Mouse (Mus musculus) liver, embryonic 14.5 days (tissue): ENCODE results near the gene Mlx. TPM values are rescaled to one million over a fixed set of nuclear protein-coding genes. Genes with fewer than 3 reads are reported as not detected.

ENCODE experiments used
- ATAC-seq: fragments of 200-750 bp; cut with Nextera tagmentation; 2 replicates; pipeline ENCODE4 v1.8.0; 2017; ENCODE audit warnings: moderate number of reproducible peaks, mild to moderate bottlenecking, moderate library complexity; ENCODE audit not compliant: insufficient read depth
- DNase-seq, 3 experiments: peaks; one replicate each; pipeline ENCODE4 v3.0.0-alpha.2; 2012 to 2013; ENCODE audit warnings: low read depth in 3 of 3, low spot score in 3 of 3
- H3K27ac ChIP-seq: fragments of 300-500 bp; sonication (generic); 2 replicates; pipeline ENCODE4 v1.5.1; 2014; ENCODE audit warnings: moderate library complexity, mild to moderate bottlenecking, control low read depth, inconsistent platforms
- H3K27me3 ChIP-seq: fragments of 300-500 bp; sonication (generic); 2 replicates; pipeline ENCODE4 v1.6.1; 2014; ENCODE audit warnings: mild to moderate bottlenecking, low read length, moderate library complexity; ENCODE audit not compliant: control insufficient read depth, insufficient read depth
- H3K36me3 ChIP-seq: fragments of 300-500 bp; sonication (generic); replicated peaks from 2 replicates; pipeline ENCODE4 v1.6.1; 2014; ENCODE audit warnings: low read depth; ENCODE audit not compliant: control insufficient read depth, insufficient read depth
- H3K4me1 ChIP-seq, 2 experiments: fragments of 200-500 bp in 1 of 2; fragments of 300-500 bp in 1 of 2; sonication (generic) in 1 of 2; replicated peaks; 2 replicates each; pipeline ENCODE4 v1.6.1; 2012 to 2014; ENCODE audit warnings: antibody characterized with exemption in 1 of 2, inconsistent platforms in 1 of 2, low read length in 1 of 2; ENCODE audit not compliant: control insufficient read depth in 2 of 2, insufficient read depth in 2 of 2
- H3K4me2 ChIP-seq: fragments of 300-500 bp; sonication (generic); 2 replicates; pipeline ENCODE4 v1.6.1; 2014; ENCODE audit warnings: low read depth, mild to moderate bottlenecking, control low read depth, moderate library complexity
- H3K4me3 ChIP-seq, 2 experiments: fragments of 200-500 bp in 1 of 2; fragments of 300-500 bp in 1 of 2; sonication (generic) in 1 of 2; 2 replicates each; pipeline ENCODE4 v1.5.1; 2012 to 2014; ENCODE audit warnings: low read depth in 2 of 2, low read length in 2 of 2, mild to moderate bottlenecking in 2 of 2, control low read depth in 1 of 2, inconsistent platforms in 1 of 2, moderate library complexity in 1 of 2; ENCODE audit not compliant: insufficient read depth in 1 of 2
- H3K9ac ChIP-seq: fragments of 300-500 bp; sonication (generic); replicated peaks from 2 replicates; pipeline ENCODE4 v1.6.1; 2014; ENCODE audit warnings: mild to moderate bottlenecking, control low read depth, moderate library complexity
- H3K9me3 ChIP-seq: fragments of 300-500 bp; sonication (generic); 2 replicates; pipeline ENCODE4 v1.6.1; 2016; ENCODE audit warnings: low read length, mixed read lengths; ENCODE audit not compliant: control insufficient read depth
- CTCF ChIP-seq: IDR thresholded peaks from 2 replicates; pipeline ENCODE4 v1.5.1; 2016; ENCODE audit warnings: antibody characterized with exemption, low read depth, control low read depth
- EP300 ChIP-seq: IDR thresholded peaks from 2 replicates; pipeline ENCODE4 v1.6.1; 2016; ENCODE audit warnings: antibody characterized with exemption, low read depth
- WGBS: fragments of 180-500 bp; shearing (Covaris S2); extraction: QIAGEN DNeasy Blood & Tissue Kit; methylation state at CpG from one replicate; pipeline ENCODE4 v1.1.7; 2014; ENCODE audit not compliant: insufficient replicate concordance; 5-methylcytosine and 5-hydroxymethylcytosine counted together
- polyA plus RNA-seq, 2 experiments: library from polyadenylated mRNA; depleted of rRNA in 1 of 2; stranded (reverse) in 1 of 2; unstranded in 1 of 2; fragments of >200 nt; fragmentation: Nextera tagmentation in 1 of 2; extraction: Ambion mirVana in 1 of 2; gene quantifications; 2 replicates each; pipeline versions ENCODE4 v1.2.1 to v1.2.3; 2012 to 2014

The Mlx gene
- polyA plus RNA-seq, 2 experiments, result 16.8 to 26.8 TPM

DNA sequence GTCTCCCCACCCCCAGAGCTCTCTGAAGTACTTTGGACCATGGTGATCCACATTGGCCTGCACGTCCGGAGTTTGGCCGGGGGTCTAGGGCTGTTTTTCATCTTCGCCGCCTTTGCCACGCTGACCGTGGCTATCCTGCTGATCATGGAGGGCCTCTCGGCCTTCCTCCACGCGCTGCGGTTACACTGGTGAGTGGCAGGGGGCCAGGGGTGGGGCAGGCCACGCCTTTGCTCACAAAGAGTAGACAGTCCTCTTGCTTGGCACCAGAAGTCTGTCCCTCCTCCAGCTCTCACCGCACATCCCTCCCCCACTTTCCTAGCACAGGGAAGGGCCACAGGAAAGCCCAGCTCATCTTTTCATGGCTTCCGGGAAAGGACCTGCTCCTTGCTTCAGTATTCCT, 31.7 kb upstream of the Mlx start:
- Histone ChIP-seq H3K4me1 (peaks cover 0 to 7% of the 10 kb centered on the region in 2 experiments; a peak in 2 of 4 replicates), H3K27me3 (no peaks in the 10 kb centered on the region), H3K4me3 (no peak overlapping the region), H3K4me2 (no peak overlapping the region), H3K27ac (no peak overlapping the region), H3K9ac (no peak overlapping the region), H3K9me3 (no peaks in the 10 kb centered on the region), H3K36me3 (peaks cover 65% of the 10 kb centered on the region)
- TF ChIP-seq CTCF (no peak), EP300 (no peak)
- WGBS, result 57% methylated on average over 14 of the region's 14 CpGs
- no peak for ATAC-seq
- no peak for DNase-seq

DNA sequence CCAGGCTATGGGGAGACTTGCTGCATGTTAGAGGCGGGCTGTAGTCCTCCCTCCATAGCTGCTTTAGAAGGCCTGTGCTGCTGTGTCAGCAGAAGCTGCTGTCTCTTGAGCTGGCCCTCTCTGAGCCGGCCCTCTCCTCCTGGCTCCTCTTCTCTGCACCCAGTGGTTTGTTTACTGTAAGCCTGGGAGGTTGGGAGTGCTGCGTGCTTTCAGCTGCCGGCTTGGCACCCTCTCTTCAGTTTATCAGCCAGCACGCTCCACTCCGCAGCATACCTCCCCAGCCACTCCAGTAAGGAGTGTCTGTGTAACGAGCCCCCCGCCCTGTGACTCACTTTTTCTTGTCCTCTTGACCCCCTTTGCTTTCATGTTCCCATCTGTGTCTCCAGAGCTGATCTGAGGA, 30.2 kb upstream of the Mlx start:
- no peak overlapping the region for H3K4me2 ChIP-seq
- no peak for ATAC-seq

DNA sequence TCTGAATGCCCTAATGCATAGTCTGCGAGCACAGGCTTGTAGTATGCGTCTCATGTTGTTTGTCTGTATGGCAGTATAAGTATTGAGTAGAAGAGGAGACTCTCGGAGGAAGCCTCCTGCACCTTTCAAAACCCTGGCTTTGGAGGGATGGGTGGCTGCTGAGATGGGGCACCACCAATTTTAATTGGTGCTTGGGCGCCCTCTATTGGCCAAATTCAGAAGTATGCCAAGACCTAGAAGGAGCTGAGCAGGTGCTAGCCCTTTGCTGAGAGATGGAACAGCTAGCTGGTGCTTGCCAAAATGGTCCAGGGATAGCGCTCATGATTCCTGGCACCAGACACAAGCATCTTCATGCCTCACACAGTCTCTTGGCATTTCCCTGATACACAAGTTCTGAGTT, 29.2 kb upstream of the Mlx start:
- peaks cover 4 to 15% of the 10 kb centered on the region in 2 experiments for H3K4me1 ChIP-seq
- no peak overlapping the region for H3K4me2 ChIP-seq
- no peak for TF ChIP-seq EP300
- TF ChIP-seq CTCF, result peak; percentile 91

More for the DNA sequence above, 30.2 kb upstream of the Mlx start:
- Histone ChIP-seq H3K4me3 (no peak overlapping the region), H3K4me1 (peaks cover 0 to 7% of the 10 kb centered on the region in 2 experiments; a peak in 2 of 4 replicates), H3K27me3 (no peaks in the 10 kb centered on the region), H3K36me3 (peaks cover 60% of the 10 kb centered on the region), H3K27ac (no peak overlapping the region; the same call in 1 of the 2 replicates), H3K9me3 (no peaks in the 10 kb centered on the region), H3K9ac (no peak overlapping the region)
- TF ChIP-seq EP300 (no peak), CTCF (no peak)
- 75% methylated on average over 8 of the region's 8 CpGs for WGBS
- no peak for DNase-seq

DNA sequence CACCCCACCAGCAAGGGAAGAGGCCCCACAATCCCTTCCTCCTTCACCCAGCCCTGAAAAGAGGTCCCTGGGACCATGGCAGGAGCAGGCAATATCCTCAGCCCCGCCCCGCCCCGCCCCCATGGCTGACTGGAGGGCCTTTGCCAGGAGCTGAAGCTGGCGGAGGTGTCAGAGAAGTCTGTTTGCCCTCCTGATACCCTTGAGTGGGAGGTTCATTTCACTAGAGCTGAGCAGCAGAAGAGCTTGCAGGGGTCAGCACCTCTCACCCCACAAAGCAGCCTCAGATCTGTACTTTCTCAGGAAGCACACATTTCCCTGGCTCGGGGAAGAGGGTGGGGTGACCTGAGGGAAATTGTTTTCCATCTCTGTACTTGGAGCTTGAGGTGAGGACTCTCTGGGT, 28.4 kb upstream of the Mlx start:
- no peak overlapping the region for H3K4me3 ChIP-seq
- no peaks in the 10 kb centered on the region for H3K9me3 ChIP-seq
- no peaks in the 10 kb centered on the region for H3K27me3 ChIP-seq
- no peak overlapping the region for H3K27ac ChIP-seq
- peaks cover 10 to 22% of the 10 kb centered on the region in 2 experiments for H3K4me1 ChIP-seq
- H3K9ac ChIP-seq, result no peak overlapping the region
- ATAC-seq (no peak), DNase-seq (no peak)
- no peak overlapping the region for H3K4me2 ChIP-seq
- TF ChIP-seq EP300 (no peak), CTCF (no peak)
- WGBS, result 62% methylated on average over 5 of the region's 5 CpGs
- H3K36me3 ChIP-seq, result peaks cover 53% of the 10 kb centered on the region

More for the DNA sequence above, 29.2 kb upstream of the Mlx start:
- Histone ChIP-seq H3K4me3 (no peak overlapping the region), H3K27ac (no peak overlapping the region), H3K27me3 (no peaks in the 10 kb centered on the region), H3K9me3 (no peaks in the 10 kb centered on the region), H3K36me3 (peaks cover 60% of the 10 kb centered on the region), H3K9ac (no peak overlapping the region)
- ATAC-seq (peak; percentile 30; the same call in 1 of the 2 replicates), DNase-seq (peak; percentile 56 to 66 (median 59))
- WGBS, result 31% methylated on average over 5 of the region's 5 CpGs

DNA sequence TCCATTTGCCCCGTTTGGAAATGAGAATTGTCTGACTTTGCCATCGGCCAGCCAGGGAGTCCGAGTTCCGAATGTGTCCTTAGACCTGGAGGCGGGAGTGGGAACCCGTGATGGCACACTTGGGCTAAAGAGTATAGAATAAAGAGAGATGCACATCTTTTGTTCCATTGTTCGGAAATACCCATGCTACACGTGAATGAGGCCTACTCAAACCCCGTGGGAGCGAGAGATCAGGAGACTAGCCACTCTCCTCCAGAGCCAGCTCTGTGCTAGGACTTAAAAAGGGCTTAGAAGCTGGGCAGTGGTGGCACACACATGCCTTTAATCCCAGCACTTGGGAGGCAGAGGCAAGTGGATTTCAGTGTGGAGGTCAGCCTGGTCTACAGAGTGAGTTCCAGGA, 27.6 kb upstream of the Mlx start:
- peaks cover 16 to 30% of the 10 kb centered on the region in 2 experiments for H3K4me1 ChIP-seq
- 84% methylated on average over 10 of the region's 10 CpGs for WGBS
- H3K9me3 ChIP-seq, result no peaks in the 10 kb centered on the region
- H3K36me3 ChIP-seq, result peaks cover 50% of the 10 kb centered on the region
- H3K27me3 ChIP-seq, result no peaks in the 10 kb centered on the region
- ATAC-seq (no peak), DNase-seq (no peak)
- H3K9ac ChIP-seq, result no peak overlapping the region
- no peak overlapping the region for H3K4me3 ChIP-seq
- H3K27ac ChIP-seq, result no peak overlapping the region
- H3K4me2 ChIP-seq, result no peak overlapping the region
- TF ChIP-seq EP300 (no peak), CTCF (no peak)
